Mouse (Mus musculus) olfactory bulb, adult 2 months (tissue): ENCODE measurements around the gene Nod1. TPM values are rescaled to one million over a fixed set of nuclear protein-coding genes. Genes with fewer than 3 reads are reported as not detected.
"Not testable (repeated sequence)": the region's sequence is repeated elsewhere in the genome, so short reads cannot be mapped to it uniquely, and the experiment has no call there.

Experiments used
- H3K27ac ChIP-seq: fragments of 200-500 bp; 2 replicates; pipeline ENCODE4 v1.5.1; 2012; ENCODE audit warnings: low read depth, low read length; ENCODE audit not compliant: insufficient read depth
- H3K4me1 ChIP-seq: fragments of 200-500 bp; 2 replicates; pipeline ENCODE4 v1.6.1; 2012; ENCODE audit warnings: low read length; ENCODE audit not compliant: control insufficient read depth, insufficient read depth
- H3K4me3 ChIP-seq: fragments of 200-500 bp; 2 replicates; pipeline ENCODE4 v1.5.1; 2012; ENCODE audit warnings: mild to moderate bottlenecking, low read depth, low read length, moderate library complexity; ENCODE audit not compliant: insufficient read depth
- CTCF ChIP-seq: fragments of 200-500 bp; IDR thresholded peaks from 2 replicates; pipeline ENCODE4 v1.5.1; 2012; ENCODE audit warnings: low read depth, mild to moderate bottlenecking, low read length, moderate library complexity; ENCODE audit not compliant: insufficient read depth
- POLR2A ChIP-seq: fragments of 200-500 bp; IDR thresholded peaks from 2 replicates; pipeline ENCODE4 v1.6.1; 2012; ENCODE audit warnings: mild to moderate bottlenecking, low read depth, low read length, moderate library complexity; ENCODE audit not compliant: insufficient read depth
- WGBS: fragments of 180-500 bp; shearing (Covaris S2); methylation state at CpG from one replicate; pipeline ENCODE4 v1.1.7; 2018; 5-methylcytosine and 5-hydroxymethylcytosine counted together
- polyA plus RNA-seq: library from polyadenylated mRNA; stranded (reverse); fragments of >200 nt; gene quantifications from 2 replicates; pipeline ENCODE4 v1.2.4, GENCODE M21; 2012; ENCODE audit warnings: low replicate concordance; ENCODE audit not compliant: missing spikeins, insufficient read depth, insufficient read length

The Nod1 gene
- polyA plus RNA-seq, 1 experiment, result not detected

- WGBS, result 52% methylated on average over 10 of the region's 10 CpGs
- no peak for TF ChIP-seq CTCF
- TF ChIP-seq POLR2A, result no peak
- Histone ChIP-seq H3K4me3 (no peak overlapping the region), H3K4me1 (peaks cover 14% of the 10 kb centered on the region), H3K27ac (no peak overlapping the region)
Measured at GRCm38 (mm10) chr6:54967591-54967990, 4.8 kb downstream of the Nod1 start.

- Histone ChIP-seq H3K27ac (no peak overlapping the region), H3K4me1 (peaks cover 7% of the 10 kb centered on the region; the same call in 1 of the 2 replicates), H3K4me3 (no peak overlapping the region)
- no peak for TF ChIP-seq POLR2A
- no peak for TF ChIP-seq CTCF
- WGBS, result 64% methylated on average over 5 of the region's 5 CpGs
Measured at GRCm38 (mm10) chr6:54965234-54965633, 7.2 kb downstream of the Nod1 start.

GRCm38 (mm10) chr6:54964755-54965154 is 7.7 kb downstream of the Nod1 start:
- Histone ChIP-seq H3K27ac (no peak overlapping the region), H3K4me3 (no peak overlapping the region), H3K4me1 (peaks cover 7% of the 10 kb centered on the region; the same call in 1 of the 2 replicates)
- 83% methylated on average over 1 of the region's 1 CpGs for WGBS
- TF ChIP-seq CTCF, result no peak
- no peak for TF ChIP-seq POLR2A

- TF ChIP-seq POLR2A (no peak), CTCF (no peak)
- WGBS, result 92% methylated on average over 2 of the region's 2 CpGs
Measured at GRCm38 (mm10) chr6:54963599-54963998, 8.8 kb downstream of the Nod1 start.

GRCm38 (mm10) chr6:54957655-54958054 is 14.8 kb downstream of the Nod1 start:
- Histone ChIP-seq H3K27ac (no peak overlapping the region), H3K4me3 (no peak overlapping the region), H3K4me1 (no peaks in the 10 kb centered on the region)
- 89% methylated on average over 8 of the region's 8 CpGs for whole genome bisulfite sequencing
- no peak for TF ChIP-seq POLR2A
- TF ChIP-seq CTCF, result no peak

More at GRCm38 (mm10) chr6:54963599-54963998, 8.8 kb downstream of the Nod1 start:
- Histone ChIP-seq H3K4me3 (no peak overlapping the region), H3K4me1 (peaks cover 7% of the 10 kb centered on the region; the same call in 1 of the 2 replicates), H3K27ac (no peak overlapping the region)

GRCm38 (mm10) chr6:54956425-54956824 is 16.0 kb downstream of the Nod1 start:
- no peak for TF ChIP-seq CTCF
- no peak for TF ChIP-seq POLR2A
- no peak overlapping the region for H3K4me3 ChIP-seq
- 83% methylated on average over 1 of the region's 1 CpGs for WGBS
- H3K27ac ChIP-seq, result no peak overlapping the region
- H3K4me1 ChIP-seq, result no peaks in the 10 kb centered on the region

GRCm38 (mm10) chr6:54955949-54956348 is 16.5 kb downstream of the Nod1 start:
- TF ChIP-seq CTCF (no peak), POLR2A (no peak)
- H3K27ac ChIP-seq, result no peak overlapping the region

GRCm38 (mm10) chr6:54954659-54955414 is 17.6 kb downstream of the Nod1 start:
- Histone ChIP-seq H3K4me3 (no peak overlapping the region), H3K27ac (no peak overlapping the region), H3K4me1 (no peaks in the 10 kb centered on the region)
- WGBS, result 81% methylated on average over 10 of the region's 10 CpGs
- TF ChIP-seq CTCF, result no peak
- TF ChIP-seq POLR2A, result no peak

More at GRCm38 (mm10) chr6:54955949-54956348, 16.5 kb downstream of the Nod1 start:
- no peak overlapping the region for H3K4me3 ChIP-seq
- H3K4me1 ChIP-seq, result no peaks in the 10 kb centered on the region

- H3K4me1 ChIP-seq, H3K27ac ChIP-seq, H3K4me3 ChIP-seq: not testable (repeated sequence)
- WGBS, result 89% methylated on average over 4 of the region's 4 CpGs
Measured at GRCm38 (mm10) chr6:54953399-54953798, 19.0 kb downstream of the Nod1 start.

- Histone ChIP-seq H3K4me3 (no peak overlapping the region), H3K4me1 (no peaks in the 10 kb centered on the region), H3K27ac (no peak overlapping the region)
- TF ChIP-seq CTCF (no peak), POLR2A (no peak)
- WGBS, result 97% methylated on average over 3 of the region's 3 CpGs
Measured at GRCm38 (mm10) chr6:54952542-54952941, 19.9 kb downstream of the Nod1 start.

GRCm38 (mm10) chr6:54948682-54949081 is 23.7 kb downstream of the Nod1 start:
- Histone ChIP-seq H3K4me3 (no peak overlapping the region), H3K4me1 (0 out of 2 replicates have a peak, but pooled peaks cover 8% of the 10 kb centered on the region), H3K27ac (no peak overlapping the region)
- 89% methylated on average over 5 of the region's 5 CpGs for whole genome bisulfite sequencing
- TF ChIP-seq POLR2A (no peak), CTCF (no peak)
